Mouse (Mus musculus) liver, embryonic 11.5 days (tissue): Measurements from ENCODE around the gene Wdr82. TPM values are rescaled to one million over a fixed set of nuclear protein-coding genes. Genes with fewer than 3 reads are reported as not detected.
A peak's percentile ranks its signal among the peaks of the same experiment; 100 is the strongest.

Experiments used
- ATAC-seq: fragments of 200-750 bp; cut with Nextera tagmentation; replicated peaks from 2 replicates; pipeline ENCODE4 v1.8.0; 2017; ENCODE audit warnings: moderate number of reproducible peaks, mild to moderate bottlenecking, moderate TSS enrichment, moderate library complexity; ENCODE audit not compliant: low FRiP score
- DNase-seq: peaks from one replicate; pipeline ENCODE4 v3.0.0-alpha.2; 2017; ENCODE audit warnings: low spot score
- H3K27ac ChIP-seq: fragments of 300-500 bp; sonication (generic); 2 replicates; pipeline ENCODE4 v1.5.1; 2014; ENCODE audit warnings: mild to moderate bottlenecking, low read depth, low read length, control low read depth
- H3K27me3 ChIP-seq: fragments of 300-500 bp; sonication (generic); replicated peaks from 2 replicates; pipeline ENCODE4 v1.6.1; 2014; ENCODE audit warnings: low read length, mixed read lengths; ENCODE audit not compliant: control insufficient read depth, insufficient read depth
- H3K36me3 ChIP-seq: fragments of 300-500 bp; sonication (generic); 2 replicates; pipeline ENCODE4 v1.6.1; 2014; ENCODE audit warnings: mild to moderate bottlenecking, low read length, moderate library complexity, mixed read lengths; ENCODE audit not compliant: control insufficient read depth, insufficient read depth
- H3K4me1 ChIP-seq: fragments of 300-500 bp; sonication (generic); replicated peaks from 2 replicates; pipeline ENCODE4 v1.6.1; 2014; ENCODE audit warnings: low read length, mixed read lengths; ENCODE audit not compliant: control insufficient read depth, insufficient read depth
- H3K4me2 ChIP-seq: fragments of 300-500 bp; sonication (generic); 2 replicates; pipeline ENCODE4 v1.6.1; 2014; ENCODE audit warnings: mild to moderate bottlenecking, control low read depth, moderate library complexity
- H3K4me3 ChIP-seq: fragments of 300-500 bp; sonication (generic); 2 replicates; pipeline ENCODE4 v1.5.1; 2014; ENCODE audit warnings: low read depth, low read length, control low read depth
- H3K9ac ChIP-seq: fragments of 300-500 bp; sonication (generic); 2 replicates; pipeline ENCODE4 v1.6.1; 2014; ENCODE audit warnings: low read depth, low read length, control low read depth
- H3K9me3 ChIP-seq: fragments of 300-500 bp; sonication (generic); 2 replicates; pipeline ENCODE4 v1.6.1; 2016; ENCODE audit warnings: low read length, inconsistent platforms, mixed read lengths; ENCODE audit not compliant: control insufficient read depth
- WGBS: fragments of 180-500 bp; shearing (Covaris S2); extraction: QIAGEN DNeasy Blood & Tissue Kit; methylation state at CpG from one replicate; pipeline ENCODE4 v1.1.7; 2014; 5-methylcytosine and 5-hydroxymethylcytosine counted together
- polyA plus RNA-seq: library from polyadenylated mRNA; unstranded; fragments of >200 nt; fragmentation: Nextera tagmentation; extraction: Ambion mirVana; gene quantifications from 2 replicates; pipeline ENCODE4 v1.2.1, GENCODE M21; 2014

Gene Wdr82
- polyA plus RNA-seq, 1 experiment from 2014 or later: 18.8 TPM

GRCm38 (mm10) chr9:106144176-106144575 is 26.6 kb upstream of the Wdr82 start:
- no peak for ATAC-seq
- DNase-seq: no peak
- no peak overlapping the region for H3K4me2 ChIP-seq
- no peak overlapping the region for H3K9ac ChIP-seq
- no peaks in the 10 kb centered on the region for H3K9me3 ChIP-seq
- 0 out of 2 replicates have a peak, but pooled peaks cover 4% of the 10 kb centered on the region for H3K4me1 ChIP-seq
- H3K27ac ChIP-seq: no peak overlapping the region
- 82% methylated on average over 7 of the region's 7 CpGs for WGBS
- no peak overlapping the region for H3K4me3 ChIP-seq
- no peaks in the 10 kb centered on the region for H3K36me3 ChIP-seq
- peaks cover 31% of the 10 kb centered on the region for H3K27me3 ChIP-seq

GRCm38 (mm10) chr9:106145582-106145981 is 25.1 kb upstream of the Wdr82 start:
- WGBS: 56% methylated on average over 2 of the region's 2 CpGs
- Histone ChIP-seq H3K27me3 (peaks cover 45% of the 10 kb centered on the region), H3K4me2 (no peak overlapping the region)

GRCm38 (mm10) chr9:106147281-106147680 is 23.4 kb upstream of the Wdr82 start:
- H3K4me2 ChIP-seq: no peak overlapping the region
- H3K4me3 ChIP-seq: no peak overlapping the region
- DNase-seq (no peak), ATAC-seq (no peak)
- no peaks in the 10 kb centered on the region for H3K36me3 ChIP-seq
- H3K27me3 ChIP-seq: peaks cover 53% of the 10 kb centered on the region
- H3K4me1 ChIP-seq: 0 out of 2 replicates have a peak, but pooled peaks cover 4% of the 10 kb centered on the region
- H3K27ac ChIP-seq: no peak overlapping the region
- no peak overlapping the region for H3K9ac ChIP-seq
- 21% methylated on average over 5 of the region's 5 CpGs for WGBS
- H3K9me3 ChIP-seq: no peaks in the 10 kb centered on the region

More at GRCm38 (mm10) chr9:106145582-106145981, 25.1 kb upstream of the Wdr82 start:
- Histone ChIP-seq H3K36me3 (no peaks in the 10 kb centered on the region), H3K9ac (no peak overlapping the region), H3K4me1 (0 out of 2 replicates have a peak, but pooled peaks cover 4% of the 10 kb centered on the region), H3K9me3 (no peaks in the 10 kb centered on the region), H3K27ac (no peak overlapping the region), H3K4me3 (no peak overlapping the region)
- ATAC-seq (no peak), DNase-seq (no peak)

GRCm38 (mm10) chr9:106147851-106148431 is 22.8 kb upstream of the Wdr82 start:
- 0 out of 2 replicates have a peak, but pooled peaks cover 4% of the 10 kb centered on the region for H3K4me1 ChIP-seq
- H3K36me3 ChIP-seq: no peaks in the 10 kb centered on the region
- H3K27me3 ChIP-seq: peaks cover 53% of the 10 kb centered on the region
- no peak overlapping the region for H3K4me3 ChIP-seq
- H3K4me2 ChIP-seq: peak overlapping the region; percentile 50
- H3K9ac ChIP-seq: no peak overlapping the region
- H3K27ac ChIP-seq: no peak overlapping the region
- H3K9me3 ChIP-seq: no peaks in the 10 kb centered on the region
- ATAC-seq (0 out of 2 replicates have a peak, but pooled peaks have one; percentile 17), DNase-seq (no peak)
- 5% methylated on average over 10 of the region's 10 CpGs for WGBS

GRCm38 (mm10) chr9:106148541-106149398 is 22.0 kb upstream of the Wdr82 start:
- Histone ChIP-seq H3K4me2 (peak overlapping the region; percentile 50), H3K9me3 (no peaks in the 10 kb centered on the region), H3K9ac (no peak overlapping the region), H3K27me3 (peaks cover 53% of the 10 kb centered on the region), H3K36me3 (no peaks in the 10 kb centered on the region), H3K4me3 (peak overlapping the region; percentile 24; the same call in 1 of the 2 replicates), H3K4me1 (0 out of 2 replicates have a peak, but pooled peaks cover 4% of the 10 kb centered on the region), H3K27ac (no peak overlapping the region)
- WGBS: 3% methylated on average over 36 of the region's 36 CpGs
- DNase-seq (no peak), ATAC-seq (no peak)

GRCm38 (mm10) chr9:106149399-106149754 is 21.4 kb upstream of the Wdr82 start:
- DNase-seq (no peak), ATAC-seq (no peak)
- H3K36me3 ChIP-seq: no peaks in the 10 kb centered on the region
- peaks cover 53% of the 10 kb centered on the region for H3K27me3 ChIP-seq
- no peaks in the 10 kb centered on the region for H3K9me3 ChIP-seq
- H3K4me2 ChIP-seq: peak overlapping the region; percentile 50; the same call in 1 of the 2 replicates
- 25% methylated on average over 10 of the region's 10 CpGs for WGBS
- H3K27ac ChIP-seq: no peak overlapping the region
- no peak overlapping the region for H3K9ac ChIP-seq
- 0 out of 2 replicates have a peak, but pooled peaks cover 4% of the 10 kb centered on the region for H3K4me1 ChIP-seq
- H3K4me3 ChIP-seq: 0 out of 2 replicates have a peak overlapping the region, but pooled peaks have one; percentile 24

- DNase-seq (no peak), ATAC-seq (no peak)
- WGBS: 86% methylated on average over 9 of the region's 9 CpGs
- Histone ChIP-seq H3K4me3 (no peak overlapping the region), H3K36me3 (no peaks in the 10 kb centered on the region), H3K9ac (no peak overlapping the region), H3K9me3 (no peaks in the 10 kb centered on the region), H3K4me1 (no peaks in the 10 kb centered on the region), H3K27ac (no peak overlapping the region), H3K4me2 (no peak overlapping the region), H3K27me3 (peaks cover 22% of the 10 kb centered on the region)
Observed at GRCm38 (mm10) chr9:106154106-106154505, 16.6 kb upstream of the Wdr82 start.

GRCm38 (mm10) chr9:106156419-106156818 is 14.3 kb upstream of the Wdr82 start:
- H3K27ac ChIP-seq: no peak overlapping the region
- H3K4me2 ChIP-seq: peak overlapping the region; percentile 52
- no peaks in the 10 kb centered on the region for H3K9me3 ChIP-seq
- peaks cover under 1% of the 10 kb centered on the region; the same call in 1 of the 2 replicates for H3K27me3 ChIP-seq
- 0 out of 2 replicates have a peak overlapping the region, but pooled peaks have one; percentile 4 for H3K4me3 ChIP-seq
- no peaks in the 10 kb centered on the region; the same call in 1 of the 2 replicates for H3K4me1 ChIP-seq
- WGBS: 65% methylated on average over 5 of the region's 5 CpGs
- DNase-seq (no peak), ATAC-seq (no peak; the same call in 1 of the 2 replicates)
- no peak overlapping the region for H3K9ac ChIP-seq
- no peaks in the 10 kb centered on the region for H3K36me3 ChIP-seq
